Mouse (Mus musculus): ENCODE results near the gene Cebpb.

Gene Cebpb

DNA sequence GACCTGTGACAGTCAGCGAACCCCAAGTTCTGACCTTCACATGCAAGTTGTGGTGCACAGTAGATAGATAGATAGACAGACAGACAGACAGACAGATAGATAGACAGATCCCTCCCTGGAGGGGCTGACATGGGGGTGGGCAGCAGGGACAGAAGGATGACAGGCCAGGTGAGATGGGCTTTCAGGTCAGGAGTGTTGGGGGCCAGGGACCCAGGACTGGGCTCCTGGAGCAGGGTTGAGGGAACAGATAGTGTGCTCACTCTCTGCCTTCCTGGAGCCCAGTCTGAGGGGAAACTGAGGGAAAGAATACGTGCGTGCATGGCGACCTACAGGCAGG is 1.5 kb upstream of the Cebpb start:
- Histone ChIP-seq H3K9me3 (ENCODE audit: low read length) (no peaks in the 10 kb centered on the region), H3K4me3 (replicated peaks; ENCODE audit: low read length) (peak overlapping the region; percentile 82; the same call in 1 of the 2 replicates), H3K4me1 (replicated peaks; ENCODE audit: low read depth, low read length) (peaks cover 31% of the 10 kb centered on the region), H3K27me3 (ENCODE audit: insufficient read depth, low read length) (peaks cover 50% of the 10 kb centered on the region), H3K36me3 (ENCODE audit: insufficient read depth, low read length) (no peaks in the 10 kb centered on the region)
- TF ChIP-seq POU5F1 (IDR thresholded peaks at IDR 0.05; ENCODE audit: borderline replicate concordance, low read length) (no peak), CTCF (conservative IDR thresholded peaks at IDR 0.05; ENCODE audit: low read length) (no peak), NANOG (IDR thresholded peaks at IDR 0.05; ENCODE audit: borderline replicate concordance, low read length) (no peak)

DNA sequence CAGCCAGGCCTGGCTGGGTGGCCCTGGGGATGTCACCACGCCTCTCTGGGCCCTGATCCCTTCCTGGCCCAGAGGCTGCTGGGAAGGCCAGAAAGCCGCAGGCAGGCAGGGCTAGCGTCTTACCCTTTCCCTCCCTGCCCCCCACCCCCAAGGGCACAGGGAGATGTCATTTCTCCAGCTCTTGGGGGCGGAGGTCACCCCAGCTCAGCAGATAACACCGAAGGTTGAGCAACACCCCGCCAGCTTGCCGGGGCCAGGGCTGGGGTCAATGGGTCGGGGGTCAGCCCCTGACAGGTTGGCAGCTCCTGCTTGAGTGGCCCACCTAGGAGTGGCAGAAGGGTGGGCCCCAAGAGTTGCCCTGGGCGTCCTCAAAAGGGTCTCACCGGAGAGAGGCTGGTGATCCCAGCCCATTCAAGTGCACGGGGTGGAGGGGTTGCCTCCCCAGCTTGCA is 1.0 kb upstream of the Cebpb start:
- H3K4me1 ChIP-seq (replicated peaks; ENCODE audit: low read depth, low read length), result peaks cover 30% of the 10 kb centered on the region
- no peak for TF ChIP-seq NANOG (IDR thresholded peaks at IDR 0.05; ENCODE audit: borderline replicate concordance, low read length)
- no peak for TF ChIP-seq POU5F1 (IDR thresholded peaks at IDR 0.05; ENCODE audit: borderline replicate concordance, low read length)
- TF ChIP-seq CTCF (conservative IDR thresholded peaks at IDR 0.05; ENCODE audit: low read length), result no peak
- peak overlapping the region; percentile 82 for H3K4me3 ChIP-seq (replicated peaks; ENCODE audit: low read length)
- H3K36me3 ChIP-seq (ENCODE audit: insufficient read depth, low read length), result no peaks in the 10 kb centered on the region
- H3K9me3 ChIP-seq (ENCODE audit: low read length), result no peaks in the 10 kb centered on the region
- H3K27me3 ChIP-seq (ENCODE audit: insufficient read depth, low read length), result peaks cover 52% of the 10 kb centered on the region

DNA sequence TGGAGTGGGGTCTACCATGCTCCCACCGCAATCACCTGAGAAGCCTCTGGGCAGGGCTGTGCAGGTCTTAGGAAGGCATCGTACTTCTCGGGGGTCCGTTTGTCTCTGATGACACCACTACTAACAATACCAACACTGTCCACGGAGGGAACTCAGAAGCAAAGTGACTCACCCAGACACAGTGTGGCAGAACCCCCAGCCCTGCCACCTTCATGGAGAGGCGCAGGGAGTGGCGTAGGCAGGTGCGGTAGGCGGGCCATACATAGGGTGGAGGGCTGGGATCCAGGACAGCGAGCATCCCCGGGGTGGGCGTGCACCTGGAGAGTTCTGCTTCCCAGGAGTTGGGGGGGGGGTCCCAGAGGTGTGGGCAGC is 603 bp upstream of the Cebpb start:
- Histone ChIP-seq H3K9me3 (ENCODE audit: low read length) (no peaks in the 10 kb centered on the region), H3K4me3 (replicated peaks; ENCODE audit: low read length) (peak overlapping the region; percentile 82), H3K4me1 (replicated peaks; ENCODE audit: low read depth, low read length) (peaks cover 30% of the 10 kb centered on the region), H3K36me3 (ENCODE audit: insufficient read depth, low read length) (no peaks in the 10 kb centered on the region), H3K27me3 (ENCODE audit: insufficient read depth, low read length) (peaks cover 52% of the 10 kb centered on the region)
- TF ChIP-seq CTCF (conservative IDR thresholded peaks at IDR 0.05; ENCODE audit: low read length) (no peak), NANOG (IDR thresholded peaks at IDR 0.05; ENCODE audit: borderline replicate concordance, low read length) (no peak), POU5F1 (IDR thresholded peaks at IDR 0.05; ENCODE audit: borderline replicate concordance, low read length) (no peak)

DNA sequence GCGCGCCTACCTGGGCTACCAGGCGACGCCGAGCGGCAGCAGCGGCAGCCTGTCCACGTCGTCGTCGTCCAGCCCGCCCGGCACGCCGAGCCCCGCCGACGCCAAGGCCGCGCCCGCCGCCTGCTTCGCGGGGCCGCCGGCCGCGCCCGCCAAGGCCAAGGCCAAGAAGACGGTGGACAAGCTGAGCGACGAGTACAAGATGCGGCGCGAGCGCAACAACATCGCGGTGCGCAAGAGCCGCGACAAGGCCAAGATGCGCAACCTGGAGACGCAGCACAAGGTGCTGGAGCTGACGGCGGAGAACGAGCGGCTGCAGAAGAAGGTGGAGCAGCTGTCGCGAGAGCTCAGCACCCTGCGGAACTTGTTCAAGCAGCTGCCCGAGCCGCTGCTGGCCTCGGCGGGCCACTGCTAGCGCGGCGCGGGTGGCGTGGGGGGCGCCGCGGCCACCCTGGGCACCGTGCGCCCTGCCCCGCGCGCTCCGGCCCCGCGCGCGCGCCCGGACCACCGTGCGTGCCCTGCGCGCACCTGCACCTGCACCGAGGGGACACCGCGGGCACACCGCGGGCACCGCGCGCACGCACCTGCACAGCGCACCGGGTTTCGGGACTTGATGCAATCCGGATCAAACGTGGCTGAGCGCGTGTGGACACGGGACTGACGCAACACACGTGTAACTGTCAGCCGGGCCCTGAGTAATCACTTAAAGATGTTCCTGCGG is 945 bp downstream of the Cebpb start, which contains the start of gene Tmem189:
Tmem189 (minus strand) TSS at position 322 of the 718 bp plus-strand sequence.
- Histone ChIP-seq H3K9me3 (ENCODE audit: low read length) (no peaks in the 10 kb centered on the region), H3K36me3 (ENCODE audit: insufficient read depth, low read length) (no peaks in the 10 kb centered on the region), H3K27me3 (ENCODE audit: insufficient read depth, low read length) (peaks cover 52% of the 10 kb centered on the region), H3K4me1 (replicated peaks; ENCODE audit: low read depth, low read length) (peaks cover 30% of the 10 kb centered on the region), H3K4me3 (replicated peaks; ENCODE audit: low read length) (peak within 1 kb of the TSS; percentile 82)
- TF ChIP-seq CTCF (conservative IDR thresholded peaks at IDR 0.05; ENCODE audit: low read length) (no peak), NANOG (IDR thresholded peaks at IDR 0.05; ENCODE audit: borderline replicate concordance, low read length) (no peak), POU5F1 (IDR thresholded peaks at IDR 0.05; ENCODE audit: borderline replicate concordance, low read length) (no peak)

DNA sequence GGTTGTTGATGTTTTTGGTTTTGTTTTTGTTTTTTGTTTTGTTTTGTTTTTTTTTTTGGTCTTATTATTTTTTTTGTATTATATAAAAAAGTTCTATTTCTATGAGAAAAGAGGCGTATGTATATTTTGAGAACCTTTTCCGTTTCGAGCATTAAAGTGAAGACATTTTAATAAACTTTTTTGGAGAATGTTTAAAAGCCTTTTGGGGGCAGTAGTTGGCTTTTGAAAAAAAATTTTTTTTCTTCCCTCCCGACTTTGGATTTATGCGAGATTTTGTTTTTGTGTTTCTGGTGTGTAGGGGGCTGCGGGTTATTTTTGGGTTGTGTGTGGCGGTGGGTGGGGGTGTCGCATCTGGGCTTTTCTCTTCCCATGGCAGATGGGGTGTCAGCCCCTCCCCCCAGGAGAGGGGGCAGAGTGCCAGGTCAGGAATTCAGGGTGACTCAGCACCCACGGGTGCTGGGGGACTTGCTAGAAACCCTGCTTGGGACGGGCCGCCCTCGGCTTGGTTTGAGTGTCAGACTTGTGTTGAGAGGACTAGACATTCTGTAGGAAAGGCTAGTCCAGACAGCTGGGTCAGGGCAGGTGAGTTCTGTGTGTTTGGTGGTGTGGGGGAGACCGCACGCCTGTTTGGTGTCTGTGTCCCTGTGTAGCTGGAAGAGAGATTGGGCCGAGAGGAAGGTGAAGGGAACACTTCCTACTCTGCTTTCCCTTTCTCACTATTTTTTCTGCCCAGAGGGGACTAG is 1.7 kb downstream of the Cebpb start:
- peaks cover 30% of the 10 kb centered on the region for H3K4me1 ChIP-seq (replicated peaks; ENCODE audit: low read depth, low read length)
- peaks cover 7% of the 10 kb centered on the region for H3K9me3 ChIP-seq (ENCODE audit: low read length)
- TF ChIP-seq POU5F1 (IDR thresholded peaks at IDR 0.05; ENCODE audit: borderline replicate concordance, low read length), result no peak
- no peak for TF ChIP-seq CTCF (conservative IDR thresholded peaks at IDR 0.05; ENCODE audit: low read length)
- no peak for TF ChIP-seq NANOG (IDR thresholded peaks at IDR 0.05; ENCODE audit: borderline replicate concordance, low read length)
- H3K27me3 ChIP-seq (ENCODE audit: insufficient read depth, low read length), result peaks cover 50% of the 10 kb centered on the region
- no peaks in the 10 kb centered on the region for H3K36me3 ChIP-seq (ENCODE audit: insufficient read depth, low read length)
- peak overlapping the region; percentile 82 for H3K4me3 ChIP-seq (replicated peaks; ENCODE audit: low read length)

DNA sequence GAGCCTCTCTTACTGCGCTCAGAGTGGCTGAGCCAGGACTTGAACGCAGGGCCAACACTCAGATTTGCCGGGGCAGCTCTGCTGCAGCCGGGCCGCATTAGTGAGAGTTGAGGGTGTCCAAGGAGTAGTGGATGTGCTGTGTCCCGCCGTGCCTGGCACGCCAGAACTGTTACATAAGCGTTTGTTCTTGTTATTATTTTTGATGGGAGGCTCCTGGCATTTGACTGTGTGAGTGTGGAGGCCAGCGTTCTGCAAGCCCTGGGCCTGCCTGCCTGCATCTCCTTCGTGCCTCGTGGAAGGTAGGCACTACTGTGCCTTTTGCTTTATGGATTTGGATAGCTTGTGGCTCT is 2.2 kb downstream of the Cebpb start:
- Histone ChIP-seq H3K9me3 (ENCODE audit: low read length) (peaks cover 11% of the 10 kb centered on the region), H3K36me3 (ENCODE audit: insufficient read depth, low read length) (no peaks in the 10 kb centered on the region)

DNA sequence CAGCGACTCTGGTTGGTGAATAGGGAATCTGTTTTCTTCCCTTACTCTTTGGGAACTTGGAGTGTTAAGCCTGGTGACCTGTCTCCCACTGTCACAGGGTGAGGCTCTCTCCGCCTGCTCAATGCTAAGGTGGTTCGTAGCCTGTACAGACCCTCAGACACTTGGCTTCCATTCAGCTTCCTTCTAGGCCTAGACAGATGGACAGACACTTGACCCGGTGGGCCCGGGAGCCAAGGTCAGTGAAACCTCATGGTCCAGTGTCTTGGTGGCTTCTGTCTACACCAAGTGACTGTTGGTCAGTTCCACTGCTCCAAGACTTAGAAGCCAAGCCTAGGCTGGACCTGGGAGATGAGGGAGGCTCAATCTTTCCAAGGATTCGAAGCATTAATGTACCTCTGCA is 2.7 kb downstream of the Cebpb start:
- H3K4me3 ChIP-seq (replicated peaks; ENCODE audit: low read length), result no peak overlapping the region
- H3K36me3 ChIP-seq (ENCODE audit: insufficient read depth, low read length), result no peaks in the 10 kb centered on the region
- H3K9me3 ChIP-seq (ENCODE audit: low read length), result peaks cover 11% of the 10 kb centered on the region
- peaks cover 30% of the 10 kb centered on the region for H3K4me1 ChIP-seq (replicated peaks; ENCODE audit: low read depth, low read length)
- TF ChIP-seq CTCF (conservative IDR thresholded peaks at IDR 0.05; ENCODE audit: low read length) (no peak), NANOG (IDR thresholded peaks at IDR 0.05; ENCODE audit: borderline replicate concordance, low read length) (no peak), POU5F1 (IDR thresholded peaks at IDR 0.05; ENCODE audit: borderline replicate concordance, low read length) (no peak)
- H3K27me3 ChIP-seq (ENCODE audit: insufficient read depth, low read length), result peaks cover 43% of the 10 kb centered on the region

More for the DNA sequence above, 2.2 kb downstream of the Cebpb start:
- peaks cover 45% of the 10 kb centered on the region for H3K27me3 ChIP-seq (ENCODE audit: insufficient read depth, low read length)
- TF ChIP-seq POU5F1 (IDR thresholded peaks at IDR 0.05; ENCODE audit: borderline replicate concordance, low read length), result no peak
- no peak for TF ChIP-seq CTCF (conservative IDR thresholded peaks at IDR 0.05; ENCODE audit: low read length)
- no peak for TF ChIP-seq NANOG (IDR thresholded peaks at IDR 0.05; ENCODE audit: borderline replicate concordance, low read length)
- H3K4me3 ChIP-seq (replicated peaks; ENCODE audit: low read length), result peak overlapping the region; percentile 82
- H3K4me1 ChIP-seq (replicated peaks; ENCODE audit: low read depth, low read length), result peaks cover 30% of the 10 kb centered on the region

DNA sequence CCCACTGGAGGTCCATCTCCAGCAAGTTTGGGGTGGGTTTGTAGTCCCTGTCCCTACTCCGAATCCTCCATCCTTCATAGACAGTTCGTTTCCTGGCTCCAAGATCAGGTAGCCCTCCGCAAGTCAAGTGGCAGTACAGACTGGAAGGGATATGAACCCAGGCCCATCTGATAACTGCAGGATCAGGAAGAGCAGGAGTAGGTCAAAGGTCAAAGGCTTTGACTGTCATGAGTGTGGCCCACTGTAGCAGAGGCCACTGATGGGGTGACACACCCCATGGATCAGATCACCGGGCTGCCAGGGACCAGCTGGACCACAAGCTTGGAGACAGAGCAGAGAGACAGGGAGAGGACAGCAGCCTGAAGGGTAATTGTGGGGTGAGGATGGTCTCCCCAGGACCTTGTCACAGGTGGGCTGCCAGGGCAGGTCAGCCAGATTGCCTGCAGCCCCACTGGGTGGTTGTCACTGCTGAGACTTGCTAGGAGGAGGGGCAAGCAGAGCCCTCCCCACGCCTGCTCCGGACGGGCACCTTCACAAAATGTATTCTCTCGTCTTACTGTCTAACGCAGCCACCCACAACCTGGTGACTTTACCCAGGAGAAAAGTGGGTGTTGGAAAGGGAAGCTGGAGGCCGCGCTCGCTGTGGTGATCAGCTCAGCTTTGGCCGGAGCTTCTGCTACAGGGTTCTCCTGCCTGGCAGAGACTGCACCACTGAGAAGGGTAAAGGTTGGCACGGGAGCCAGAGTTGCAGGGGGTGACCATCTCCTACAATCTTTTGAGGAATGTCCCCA is 3.4 kb downstream of the Cebpb start:
- H3K36me3 ChIP-seq (ENCODE audit: insufficient read depth, low read length), result no peaks in the 10 kb centered on the region
- TF ChIP-seq POU5F1 (IDR thresholded peaks at IDR 0.05; ENCODE audit: borderline replicate concordance, low read length) (no peak), CTCF (conservative IDR thresholded peaks at IDR 0.05; ENCODE audit: low read length) (no peak)
- H3K4me1 ChIP-seq (replicated peaks; ENCODE audit: low read depth, low read length), result peaks cover 26% of the 10 kb centered on the region
- peaks cover 11% of the 10 kb centered on the region for H3K9me3 ChIP-seq (ENCODE audit: low read length)
- H3K4me3 ChIP-seq (replicated peaks; ENCODE audit: low read length), result no peak overlapping the region
- peaks cover 37% of the 10 kb centered on the region for H3K27me3 ChIP-seq (ENCODE audit: insufficient read depth, low read length)
